Mouse (Mus musculus) midbrain, embryonic 10.5 days (tissue): ENCODE data around the gene 2410015M20Rik. TPM values are rescaled to one million over a fixed set of nuclear protein-coding genes. Genes with fewer than 3 reads are reported as not detected.
A peak's percentile ranks its signal among the peaks of the same experiment; 100 is the strongest.

Experiments
- DNase-seq: peaks from one replicate; pipeline ENCODE4 v3.0.0-alpha.2; 2017; ENCODE audit warnings: low spot score
- H3K27ac ChIP-seq: fragments of 300-500 bp; sonication (generic); replicated peaks from 2 replicates; pipeline ENCODE4 v1.5.1; 2016; ENCODE audit warnings: mild to moderate bottlenecking
- H3K27me3 ChIP-seq: fragments of 300-500 bp; sonication (generic); 2 replicates; pipeline ENCODE4 v1.6.1; 2016; ENCODE audit warnings: low read depth, mild to moderate bottlenecking; ENCODE audit not compliant: poor library complexity, severe bottlenecking
- H3K36me3 ChIP-seq: fragments of 300-500 bp; sonication (generic); 2 replicates; pipeline ENCODE4 v1.6.1; 2016; ENCODE audit warnings: mild to moderate bottlenecking, moderate library complexity
- H3K4me1 ChIP-seq: fragments of 300-500 bp; sonication (generic); 2 replicates; pipeline ENCODE4 v1.6.1; 2016
- H3K4me3 ChIP-seq: fragments of 300-500 bp; sonication (generic); 2 replicates; pipeline ENCODE4 v1.5.1; 2016; ENCODE audit warnings: mild to moderate bottlenecking, moderate library complexity
- H3K9me3 ChIP-seq: fragments of 300-500 bp; sonication (generic); replicated peaks from 2 replicates; pipeline ENCODE4 v1.6.1; 2016; ENCODE audit warnings: mild to moderate bottlenecking
- WGBS: fragments of 180-500 bp; shearing (Covaris S2); methylation state at CpG from one replicate; pipeline ENCODE4 v1.1.7; 2016; 5-methylcytosine and 5-hydroxymethylcytosine counted together
- polyA plus RNA-seq: library from polyadenylated mRNA; unstranded; fragments of >200 nt; fragmentation: Nextera tagmentation; extraction: Ambion mirVana; gene quantifications from 2 replicates; pipeline ENCODE4 v1.2.1, GENCODE M21; 2016

2410015M20Rik gene
- polyA plus RNA-seq, 1 experiment from 2014 or later = 197 TPM

DNA sequence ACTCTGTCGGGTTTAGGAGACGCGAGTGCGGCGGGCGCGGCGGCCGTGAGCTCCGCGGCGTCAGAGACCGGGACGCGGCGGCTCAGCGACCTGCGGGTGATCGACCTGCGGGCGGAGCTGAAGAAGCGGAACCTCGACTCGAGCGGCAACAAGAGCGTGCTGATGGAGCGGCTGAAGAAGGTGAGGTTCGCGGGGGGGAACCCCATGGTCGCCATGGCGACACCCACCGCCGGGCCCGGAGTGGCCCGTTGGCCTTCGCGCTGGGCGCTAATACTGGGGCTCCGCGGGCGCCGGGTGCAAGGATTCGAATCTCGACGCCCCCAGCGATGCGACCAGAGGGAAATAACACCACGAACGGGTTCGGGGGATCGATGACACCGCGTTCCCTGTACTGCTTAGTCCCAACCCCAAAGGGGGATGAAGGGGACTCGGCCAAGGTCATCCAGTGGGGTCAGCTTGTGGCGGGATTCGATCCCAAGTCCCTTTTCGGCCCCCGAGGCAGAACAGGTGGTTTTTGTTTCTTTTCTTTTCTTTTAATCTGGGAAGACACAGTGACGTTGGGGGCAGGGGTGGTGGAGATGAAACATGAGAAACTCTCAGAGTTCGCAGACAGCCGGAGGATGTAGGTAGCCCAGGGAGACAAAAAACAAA is 24.3 kb downstream of the 2410015M20Rik start:
- peaks cover 70% of the 10 kb centered on the region for H3K36me3 ChIP-seq
- peak overlapping the region; percentile 96 for H3K27ac ChIP-seq
- peak; percentile 61 for DNase-seq
- peak overlapping the region; percentile 94 for H3K4me3 ChIP-seq
- H3K4me1 ChIP-seq = peaks cover 55% of the 10 kb centered on the region
- H3K27me3 ChIP-seq = no peaks in the 10 kb centered on the region
- under 1% methylated on average over 61 of the region's 61 CpGs for WGBS
- no peaks in the 10 kb centered on the region for H3K9me3 ChIP-seq

DNA sequence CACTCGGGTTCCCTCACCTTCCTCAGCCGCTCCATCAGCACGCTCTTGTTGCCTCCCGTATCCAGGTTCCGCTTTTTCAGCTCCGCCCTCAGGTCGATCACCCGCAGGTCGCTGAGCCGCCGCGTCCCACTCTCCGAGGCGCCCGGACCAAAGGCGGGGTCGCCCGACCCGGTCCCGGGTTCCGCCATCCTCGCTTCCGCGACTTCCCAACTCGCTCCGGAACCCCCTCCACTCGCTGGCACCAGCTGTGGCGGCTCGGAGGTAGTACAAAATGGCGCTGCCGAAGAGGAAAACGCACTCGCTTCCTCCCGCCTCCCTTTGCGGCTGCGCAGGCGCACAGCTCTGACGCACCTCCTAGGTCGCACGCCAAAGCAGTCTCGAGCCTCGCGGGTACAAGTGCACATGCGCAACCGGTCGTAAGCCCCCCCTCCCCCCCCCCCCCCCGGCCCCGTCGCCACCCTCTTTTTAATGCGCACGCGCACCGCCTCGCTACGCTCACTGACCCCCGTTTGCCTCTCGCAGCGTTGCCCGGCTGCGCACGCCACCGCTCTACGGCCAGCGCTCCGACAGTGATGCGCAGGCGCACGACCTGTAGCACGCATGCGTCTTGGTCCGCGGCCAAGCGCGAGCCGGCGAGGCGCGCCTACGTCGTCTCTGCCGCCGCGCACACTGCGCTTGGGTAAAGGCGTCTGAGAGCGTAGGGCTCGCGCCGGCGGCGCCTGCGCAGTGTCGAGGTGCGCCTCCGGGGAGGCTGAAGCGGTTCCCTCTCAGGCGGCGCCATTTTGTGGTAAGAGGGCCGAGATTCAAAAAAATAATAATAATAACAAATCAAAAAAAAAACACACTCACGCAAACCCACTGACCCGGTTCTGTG is 25.1 kb downstream of the 2410015M20Rik start, which contains the start of the genes Safb2 and Safb:
TSS of gene Safb2 (minus strand) at position 329 of the 874 bp plus-strand sequence.
TSS of gene Safb (plus strand) at position 569 of the 874 bp plus-strand sequence.
- Histone ChIP-seq H3K4me1 (peaks cover 55% of the 10 kb centered on the region), H3K36me3 (peaks cover 70% of the 10 kb centered on the region), H3K27me3 (no peaks in the 10 kb centered on the region), H3K4me3 (peak within 1 kb of the TSS; percentile 94), H3K9me3 (no peaks in the 10 kb centered on the region), H3K27ac (peak within 1 kb of the TSS; percentile 96)
- under 1% methylated on average over 100 of the region's 101 CpGs for WGBS
- DNase-seq = peak; percentile 100

DNA sequence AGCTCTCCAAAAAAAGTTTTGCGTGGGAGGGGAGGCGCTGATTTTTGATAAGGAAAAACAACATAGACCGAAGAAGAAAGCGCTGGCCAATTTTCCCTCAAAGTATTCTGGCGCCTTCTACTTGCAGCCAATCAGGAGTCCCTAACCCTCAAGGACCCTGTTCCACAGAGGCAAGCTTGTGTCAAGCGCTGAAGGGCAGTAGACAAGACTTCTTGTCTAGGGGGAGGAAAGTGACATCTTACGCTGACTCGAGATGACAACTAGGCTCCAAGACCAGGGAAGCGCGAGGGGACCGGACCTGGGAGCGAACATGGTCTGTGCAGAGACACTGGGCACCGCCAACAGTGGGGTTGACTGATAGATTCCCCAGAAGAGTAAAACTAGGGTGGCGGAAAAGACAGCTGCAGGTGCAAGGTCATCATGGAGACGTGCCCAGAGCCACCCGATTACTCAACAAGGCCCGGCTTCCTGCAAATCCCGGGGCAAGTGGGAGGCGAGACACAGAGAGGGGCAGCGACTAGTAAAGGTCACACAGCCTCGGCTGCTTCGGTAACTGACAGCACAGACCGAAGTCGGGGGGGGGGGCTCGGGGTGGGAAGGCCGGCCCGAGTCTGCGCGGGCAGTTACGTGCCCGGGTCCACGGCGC is 25.8 kb downstream of the 2410015M20Rik start:
- Histone ChIP-seq H3K4me1 (peaks cover 55% of the 10 kb centered on the region), H3K27ac (peak overlapping the region; percentile 96), H3K27me3 (no peaks in the 10 kb centered on the region), H3K4me3 (peak overlapping the region; percentile 94), H3K9me3 (no peaks in the 10 kb centered on the region), H3K36me3 (peaks cover 70% of the 10 kb centered on the region)
- DNase-seq = no peak
- WGBS = 5% methylated on average over 33 of the region's 33 CpGs

DNA sequence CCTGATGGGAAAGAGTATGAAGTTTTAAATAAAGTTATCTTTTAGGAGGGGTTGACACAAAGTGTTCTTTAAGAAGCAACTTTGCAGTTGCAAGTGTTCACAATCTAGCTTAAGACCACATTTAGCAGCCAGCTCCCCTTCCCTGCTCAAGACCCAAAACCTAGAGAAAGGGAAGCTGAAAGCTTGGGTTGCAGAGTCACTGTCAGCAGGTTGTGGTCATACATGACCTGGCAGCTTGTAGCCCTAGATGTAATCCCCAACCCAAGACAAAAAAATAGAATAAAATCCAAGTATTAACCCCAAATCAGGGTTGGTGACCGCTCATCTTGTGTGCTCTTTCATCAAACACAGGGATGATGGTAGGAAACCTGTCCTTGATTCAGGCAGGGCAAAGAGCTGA is 26.5 kb downstream of the 2410015M20Rik start:
- Histone ChIP-seq H3K36me3 (peaks cover 70% of the 10 kb centered on the region), H3K27me3 (no peaks in the 10 kb centered on the region), H3K4me3 (peak overlapping the region; percentile 94), H3K27ac (peak overlapping the region; percentile 96), H3K9me3 (no peaks in the 10 kb centered on the region), H3K4me1 (peaks cover 49% of the 10 kb centered on the region)
- no peak for DNase-seq
- 74% methylated on average over 1 of the region's 1 CpGs for WGBS

DNA sequence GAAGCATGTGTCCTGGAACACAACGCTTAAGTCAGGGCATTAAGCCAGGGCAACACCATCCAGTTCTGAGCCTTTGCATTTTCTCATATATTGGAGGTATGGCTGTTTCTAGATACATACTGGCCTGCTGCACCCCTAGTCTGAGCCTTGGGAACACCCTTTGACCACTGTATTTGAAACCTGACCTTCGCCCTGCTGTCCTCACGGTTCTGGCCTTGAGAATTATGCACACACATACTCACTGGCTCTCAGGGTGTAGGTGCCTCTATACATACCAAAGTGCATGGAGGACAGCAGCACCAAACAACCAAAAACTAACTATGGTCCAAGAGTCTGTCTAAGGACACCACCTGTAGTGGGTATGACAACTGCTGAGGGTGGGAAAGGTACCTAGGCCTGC is 36.6 kb downstream of the 2410015M20Rik start:
- Histone ChIP-seq H3K36me3 (peaks cover 96% of the 10 kb centered on the region), H3K27ac (no peak overlapping the region), H3K27me3 (no peaks in the 10 kb centered on the region), H3K4me3 (no peak overlapping the region), H3K9me3 (no peaks in the 10 kb centered on the region), H3K4me1 (no peaks in the 10 kb centered on the region)
- DNase-seq = no peak
- 98% methylated on average over 3 of the region's 3 CpGs for WGBS

DNA sequence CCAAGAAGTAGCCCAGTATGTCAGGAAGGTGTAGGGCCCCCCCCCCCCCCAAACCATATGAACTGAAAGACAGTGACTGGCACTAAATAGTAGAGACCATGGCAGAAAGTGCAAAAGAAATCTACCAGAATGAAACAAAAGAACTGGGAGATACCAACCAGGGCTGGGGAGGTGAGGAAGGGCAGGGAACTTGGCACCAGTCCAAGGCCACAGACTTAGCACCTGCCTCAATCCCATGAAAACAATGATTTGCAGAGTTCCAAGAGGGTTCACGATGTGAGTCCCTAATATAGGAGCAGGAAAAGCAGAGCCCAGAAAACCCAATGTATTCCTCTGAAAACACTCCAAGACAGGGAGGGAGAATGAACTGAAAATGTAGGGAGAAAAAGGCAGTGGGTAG is 37.4 kb downstream of the 2410015M20Rik start:
- Histone ChIP-seq H3K4me1 (no peaks in the 10 kb centered on the region), H3K36me3 (peaks cover 96% of the 10 kb centered on the region), H3K27ac (no peak overlapping the region), H3K4me3 (no peak overlapping the region), H3K27me3 (no peaks in the 10 kb centered on the region), H3K9me3 (no peaks in the 10 kb centered on the region)
- 97% methylated on average over 1 of the region's 1 CpGs for WGBS
- DNase-seq = no peak

DNA sequence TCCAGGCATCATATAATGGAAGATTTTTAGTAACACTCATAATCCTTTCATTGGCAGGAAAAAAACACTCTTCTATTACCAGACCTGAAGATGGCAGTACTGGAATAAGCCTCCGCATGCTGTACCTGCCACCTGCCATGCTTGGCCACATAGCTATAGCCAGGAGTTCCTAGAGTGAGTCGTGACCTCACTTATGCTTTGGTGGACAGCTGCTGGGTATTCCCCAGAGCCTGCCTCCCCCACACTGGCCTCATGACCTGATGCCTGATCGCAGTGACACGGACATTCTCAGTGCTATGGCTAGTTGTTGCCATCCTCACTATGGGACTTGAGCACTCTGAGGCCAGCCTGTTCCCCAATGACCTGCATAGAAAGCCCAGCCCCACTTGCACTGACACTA is 39.3 kb downstream of the 2410015M20Rik start:
- no peak overlapping the region for H3K27ac ChIP-seq
- no peak for DNase-seq
- no peaks in the 10 kb centered on the region for H3K27me3 ChIP-seq
- no peaks in the 10 kb centered on the region for H3K4me1 ChIP-seq
- 91% methylated on average over 4 of the region's 4 CpGs for WGBS
- no peaks in the 10 kb centered on the region for H3K9me3 ChIP-seq
- peaks cover 99% of the 10 kb centered on the region for H3K36me3 ChIP-seq
- H3K4me3 ChIP-seq = no peak overlapping the region

DNA sequence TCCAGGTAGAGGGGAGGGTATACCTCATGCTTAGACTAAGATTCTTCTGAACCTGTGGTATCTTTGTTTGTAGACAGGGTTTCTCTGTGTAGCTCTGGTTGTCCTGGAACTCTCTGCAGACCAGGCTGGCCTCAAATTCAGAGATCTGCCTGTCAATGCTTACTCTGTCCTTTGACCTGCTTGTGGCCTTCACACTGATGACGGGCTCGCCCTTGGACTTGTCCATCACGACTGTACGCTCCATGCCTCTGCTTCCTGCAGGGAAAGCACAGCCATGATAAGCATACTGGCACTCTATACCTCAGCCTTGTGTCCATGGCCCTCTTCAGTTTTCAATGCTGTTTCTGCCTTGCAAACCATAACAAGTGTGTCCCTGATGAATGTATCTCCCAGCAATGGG is 42.2 kb downstream of the 2410015M20Rik start:
- H3K4me1 ChIP-seq = no peaks in the 10 kb centered on the region
- WGBS = 97% methylated on average over 4 of the region's 4 CpGs
- H3K27me3 ChIP-seq = no peaks in the 10 kb centered on the region
- no peak overlapping the region for H3K4me3 ChIP-seq
- peaks cover 100% of the 10 kb centered on the region for H3K36me3 ChIP-seq
- DNase-seq = no peak
- H3K27ac ChIP-seq = no peak overlapping the region
- H3K9me3 ChIP-seq = no peaks in the 10 kb centered on the region

DNA sequence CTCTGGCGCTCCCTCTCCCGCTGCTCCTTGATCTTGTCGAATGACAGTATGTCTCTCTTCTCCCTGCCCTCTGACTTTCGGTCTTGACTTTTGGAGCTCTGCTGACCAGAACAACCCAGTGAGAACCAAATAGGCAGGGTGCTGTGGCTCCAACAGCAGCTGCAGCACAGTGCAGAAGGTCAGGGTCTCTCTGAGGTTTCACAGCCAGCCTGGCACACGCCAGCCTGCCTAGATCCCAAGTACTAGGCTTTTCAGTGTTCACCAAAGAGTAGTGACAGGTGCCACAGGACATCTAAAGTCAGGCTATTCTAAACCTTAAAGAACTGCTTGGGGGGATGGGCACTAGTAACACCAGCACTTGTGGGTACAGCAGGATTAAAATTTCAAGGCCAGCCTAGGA is 42.7 kb downstream of the 2410015M20Rik start:
- Histone ChIP-seq H3K9me3 (no peaks in the 10 kb centered on the region), H3K4me1 (no peaks in the 10 kb centered on the region), H3K4me3 (no peak overlapping the region), H3K36me3 (peaks cover 100% of the 10 kb centered on the region), H3K27me3 (no peaks in the 10 kb centered on the region), H3K27ac (no peak overlapping the region)
- DNase-seq = no peak
- WGBS = 94% methylated on average over 5 of the region's 5 CpGs

DNA sequence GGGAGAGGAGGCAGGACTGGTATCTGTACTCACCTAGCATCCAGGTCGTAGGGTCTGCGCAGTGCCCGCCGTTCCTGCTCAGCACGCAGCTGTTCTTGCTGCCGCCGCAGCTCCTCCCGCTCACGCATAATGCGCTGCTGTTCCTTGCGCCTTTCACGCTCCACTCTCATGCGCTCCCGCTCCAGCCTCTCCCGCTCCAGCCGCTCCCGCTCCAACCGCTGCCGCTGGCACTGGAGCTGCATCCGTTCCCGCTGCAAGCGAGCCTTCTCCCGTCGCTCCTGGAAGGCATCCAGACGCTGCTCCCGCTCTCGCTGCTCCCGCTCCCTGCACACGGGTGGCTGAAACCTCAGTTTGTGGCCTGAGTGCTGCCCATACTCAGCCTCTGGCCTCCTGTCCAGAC is 43.3 kb downstream of the 2410015M20Rik start:
- DNase-seq = no peak
- Histone ChIP-seq H3K9me3 (no peaks in the 10 kb centered on the region), H3K4me3 (no peak overlapping the region), H3K36me3 (peaks cover 100% of the 10 kb centered on the region), H3K27ac (no peak overlapping the region), H3K27me3 (no peaks in the 10 kb centered on the region), H3K4me1 (no peaks in the 10 kb centered on the region)
- 94% methylated on average over 29 of the region's 29 CpGs for WGBS

DNA sequence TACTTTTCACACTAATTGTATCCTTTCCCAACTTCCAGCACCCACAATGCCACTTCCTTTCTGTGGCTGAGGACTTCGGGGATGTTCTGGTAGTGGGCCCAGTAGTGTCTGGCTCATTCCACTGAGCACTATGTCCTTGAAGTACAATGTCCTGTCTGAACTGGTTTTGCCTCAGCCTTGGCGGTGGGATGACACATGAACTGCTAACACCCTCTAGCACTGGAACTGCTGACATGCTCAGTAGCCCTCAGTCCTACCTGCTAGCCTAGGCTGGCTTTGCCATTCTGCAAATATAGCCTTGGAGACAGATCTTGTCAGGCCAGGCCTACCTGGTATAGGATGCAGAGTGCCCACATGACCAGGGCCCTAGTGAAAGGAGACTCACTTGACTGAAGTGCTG is 47.7 kb downstream of the 2410015M20Rik start:
- 97% methylated on average over 2 of the region's 2 CpGs for WGBS
- Histone ChIP-seq H3K4me3 (no peak overlapping the region), H3K27me3 (no peaks in the 10 kb centered on the region), H3K36me3 (peaks cover 65% of the 10 kb centered on the region), H3K4me1 (no peaks in the 10 kb centered on the region), H3K9me3 (no peaks in the 10 kb centered on the region), H3K27ac (no peak overlapping the region)
- no peak for DNase-seq

DNA sequence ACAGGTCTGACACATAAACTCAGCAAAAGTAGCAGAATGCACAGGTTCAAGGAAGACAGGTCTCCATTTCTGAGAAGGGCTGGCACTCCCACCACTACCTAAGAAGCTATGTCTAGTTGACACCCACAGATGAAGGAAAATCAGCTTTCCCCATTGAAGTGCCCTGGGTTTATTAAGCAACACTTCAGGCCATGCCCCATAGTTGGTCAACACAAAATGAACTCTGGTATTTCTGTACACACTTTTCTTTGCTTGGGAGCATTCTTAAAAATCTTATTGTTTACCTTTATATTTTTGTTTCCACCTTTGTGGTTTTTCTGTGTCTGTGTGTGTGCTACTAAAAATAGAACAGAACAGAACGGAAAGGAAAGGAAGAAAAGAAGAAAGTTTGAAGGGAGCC is 49.4 kb downstream of the 2410015M20Rik start:
- Histone ChIP-seq H3K36me3 (peaks cover 48% of the 10 kb centered on the region), H3K27ac (no peak overlapping the region), H3K4me1 (no peaks in the 10 kb centered on the region), H3K4me3 (no peak overlapping the region), H3K27me3 (no peaks in the 10 kb centered on the region), H3K9me3 (no peaks in the 10 kb centered on the region)
- DNase-seq = no peak
- 83% methylated on average over 1 of the region's 1 CpGs for WGBS
